Mouse (Mus musculus): ENCODE measurements around the gene Crtc2.

Gene Crtc2

GRCm38 (mm10) chr3:90253653-90254418 lies at the start of gene Crtc2:
TSS of gene Crtc2 (plus strand) at chr3:90254163.
- CTCF ChIA-PET, result no interaction called here
- POLR2A ChIA-PET, result interaction anchor here in 3 of 4 experiments (0.6 to 1.2 kb wide), 13 partner anchors 9 to 266 kb away, joined by 3 to 8 read pairs (median 3); partner anchors contain the start of genes Jtb (in 2 of the 3), Creb3l4 (in 1 of the 3) and Gatad2b (in 1 of the 3)

GRCm38 (mm10) chr3:90204582-90204981 lies 49.4 kb upstream of the Crtc2 start:
- CTCF ChIA-PET, result interaction anchor here (0.6 to 3.1 kb wide), 9 partner anchors 9 to 157 kb away, joined by 3 to 11 read pairs (median 4); partner anchors contain the start of genes Rab13 (in 1 of the 4) and Rps27 (in 1 of the 4)

DNA sequence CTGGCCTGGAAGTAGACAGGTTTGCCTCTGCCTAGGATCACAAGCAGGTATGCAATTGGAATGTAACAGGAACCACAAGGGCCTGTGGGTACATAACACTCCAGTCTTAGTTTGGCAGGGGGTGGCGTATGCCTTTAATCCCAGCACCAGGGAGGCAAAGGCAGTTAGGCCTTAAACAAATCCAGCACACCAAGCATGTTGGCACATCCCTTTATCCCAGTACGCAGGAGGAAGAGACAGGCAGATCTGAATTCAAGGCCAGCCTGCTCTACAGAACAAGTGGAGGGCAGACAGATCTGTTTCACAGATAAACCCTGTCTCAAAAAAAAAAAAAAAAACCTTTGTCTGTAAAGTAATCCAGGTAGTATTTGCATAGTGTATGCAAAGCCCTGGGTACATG lies 45.3 kb upstream of the Crtc2 start:
- ChIA-PET POLR2A (interaction anchor here in 3 of 4 experiments (0.6 to 13.1 kb wide), 13 partner anchors 8 to 121 kb away, joined by 3 to 150 read pairs (median 7); partner anchors contain the start of gene Jtb (in 1 of the 3)), CTCF (no interaction called here)

More at GRCm38 (mm10) chr3:90204582-90204981, 49.4 kb upstream of the Crtc2 start:
- POLR2A ChIA-PET, result interaction anchor here in 3 of 4 experiments (0.9 to 8.6 kb wide), 7 partner anchors 7 to 236 kb away, joined by 3 to 86 read pairs (median 4); partner anchors contain the start of genes Rab13 (in 2 of the 3) and Rps27 (in 2 of the 3)

- CTCF ChIA-PET, result interaction anchor here in 1 of 4 experiments (0.6 kb wide), 1 partner anchor 103 kb away, joined by 3 read pairs; no protein-coding TSS in a partner anchor
- POLR2A ChIA-PET, result interaction anchor here (0.7 to 13.1 kb wide), 31 partner anchors 10 to 444 kb away, joined by 3 to 150 read pairs (median 5); partner anchors contain the start of genes Jtb (in 3 of the 4), Creb3l4 (in 2 of the 4), Dennd4b (in 2 of the 4) and Gatad2b (in 1 of the 4)
These were observed 43.9 kb upstream of the Crtc2 start for GRCm38 (mm10) chr3:90209908-90210566.

GRCm38 (mm10) chr3:90211475-90212398 lies 42.2 kb upstream of the Crtc2 start:
- ChIA-PET CTCF (interaction anchor here in 1 of 4 experiments (1.6 kb wide), 1 partner anchor 9 kb away, joined by 4 read pairs; no protein-coding TSS in a partner anchor), POLR2A (interaction anchor here (0.5 to 13.1 kb wide), 66 partner anchors 9 to 637 kb away, joined by 3 to 150 read pairs (median 4); partner anchors contain the start of genes Jtb (in 3 of the 4), Dennd4b (in 2 of the 4), Slc39a1 (in 2 of the 4) and Creb3l4 (in 1 of the 4))

GRCm38 (mm10) chr3:90212723-90213122 lies 41.2 kb upstream of the Crtc2 start:
- CTCF ChIA-PET, result interaction anchor here in 1 of 4 experiments (1.1 kb wide), 1 partner anchor 35 kb away, joined by 3 read pairs; the partner anchor contains the start of gene Slc39a1
- POLR2A ChIA-PET, result interaction anchor here in 3 of 4 experiments (0.6 to 13.1 kb wide), 73 partner anchors 8 to 638 kb away, joined by 3 to 150 read pairs (median 5); partner anchors contain the start of genes Gatad2b (in 3 of the 3), Jtb (in 3 of the 3), Slc39a1 (in 3 of the 3) and Creb3l4 (in 2 of the 3)

GRCm38 (mm10) chr3:90213377-90213866 lies 40.5 kb upstream of the Crtc2 start, which contains the start of the genes Rps27 and Rab13:
TSS of gene Rps27 (minus strand) at chr3:90213651.
TSS of gene Rab13 (plus strand) at chr3:90213695.
- ChIA-PET CTCF (interaction anchor here in 2 of 4 experiments (0.7 to 1.1 kb wide), 2 partner anchors 9 to 35 kb away, joined by 3 to 4 read pairs; partner anchors contain the start of gene Slc39a1 (in 1 of the 2)), POLR2A (interaction anchor here (0.6 to 13.1 kb wide), 116 partner anchors 8 to 431 kb away, joined by 3 to 150 read pairs (median 4); partner anchors contain the start of genes Dennd4b (in 3 of the 4), Gatad2b (in 3 of the 4), Hax1 (in 3 of the 4) and Jtb (in 3 of the 4))

GRCm38 (mm10) chr3:90213956-90214684 lies 39.8 kb upstream of the Crtc2 start:
- POLR2A ChIA-PET, result interaction anchor here (0.6 to 13.1 kb wide), 112 partner anchors 7 to 430 kb away, joined by 3 to 150 read pairs (median 4); partner anchors contain the start of genes Dennd4b (in 3 of the 4), Gatad2b (in 3 of the 4), Hax1 (in 3 of the 4) and Jtb (in 3 of the 4)
- CTCF ChIA-PET, result interaction anchor here in 3 of 4 experiments (0.5 to 2.2 kb wide), 5 partner anchors 9 to 310 kb away, joined by 3 to 8 read pairs (median 4); partner anchors contain the start of gene Slc39a1 (in 1 of the 3)

DNA sequence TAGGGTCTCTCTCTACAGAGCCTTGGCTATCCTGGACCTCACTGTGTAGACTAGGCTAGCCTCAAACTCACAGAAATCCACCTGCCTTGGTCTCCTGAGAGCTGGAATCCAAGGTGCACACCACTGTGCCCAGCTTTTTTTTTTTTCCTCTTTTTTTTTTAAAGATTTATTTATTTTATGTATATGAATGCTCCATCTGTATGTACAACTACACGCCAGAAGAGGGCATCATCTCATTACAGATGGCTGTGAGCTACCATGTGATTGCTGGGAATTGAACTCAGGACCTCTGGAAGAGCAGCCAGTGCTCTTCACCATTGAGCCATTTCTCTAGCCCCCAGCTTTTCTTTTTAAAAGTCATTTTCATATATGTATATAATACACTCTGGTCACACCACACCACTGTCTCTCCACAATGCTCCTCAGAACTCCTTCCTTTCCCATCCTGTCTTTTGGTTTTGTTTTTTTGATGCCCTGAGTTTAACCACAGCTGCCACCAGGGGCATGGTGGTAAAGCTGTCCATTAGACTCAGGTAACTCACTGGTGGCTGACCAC lies 38.1 kb upstream of the Crtc2 start:
- POLR2A ChIA-PET, result interaction anchor here (0.6 to 13.1 kb wide), 38 partner anchors 8 to 834 kb away, joined by 3 to 150 read pairs (median 4); partner anchors contain the start of genes Jtb (in 2 of the 4), Slc39a1 (in 2 of the 4), Creb3l4 (in 1 of the 4) and Dennd4b (in 1 of the 4)

DNA sequence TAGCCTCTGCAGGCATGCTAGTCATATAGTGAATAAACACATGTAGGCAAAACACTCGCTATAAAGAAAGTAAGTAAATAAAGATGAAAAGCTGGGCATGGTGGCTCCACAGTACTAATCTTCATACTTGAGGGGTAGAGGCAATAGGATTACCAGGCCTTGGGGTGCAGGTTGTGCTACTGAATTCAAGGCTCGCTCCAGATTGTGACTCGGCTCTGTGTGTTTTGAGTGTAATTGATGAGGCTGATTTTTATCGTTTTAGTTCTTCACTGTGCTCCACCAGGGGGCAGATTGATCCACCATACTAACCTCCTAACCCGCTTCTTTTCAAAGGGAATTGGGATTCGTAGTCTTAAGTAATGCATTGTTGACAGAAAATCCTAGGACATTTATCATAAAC lies 33.9 kb upstream of the Crtc2 start:
- POLR2A ChIA-PET, result interaction anchor here (0.6 to 3.7 kb wide), 12 partner anchors 8 to 271 kb away, joined by 3 to 39 read pairs (median 4); partner anchors contain the start of genes Jtb (in 3 of the 4), Rab13 (in 1 of the 4), Rps27 (in 1 of the 4) and Slc27a3 (in 1 of the 4)
- CTCF ChIA-PET, result interaction anchor here in 2 of 4 experiments (0.7 to 1.7 kb wide), 9 partner anchors 9 to 247 kb away, joined by 3 to 6 read pairs (median 4); partner anchors contain the start of genes Jtb (in 1 of the 2) and Slc39a1 (in 1 of the 2)

More for the DNA sequence above, 38.1 kb upstream of the Crtc2 start:
- CTCF ChIA-PET, result interaction anchor here (0.6 to 2.3 kb wide), 43 partner anchors 8 to 1112 kb away, joined by 3 to 21 read pairs (median 4); partner anchors contain the start of genes Slc39a1 (in 2 of the 4), Jtb (in 1 of the 4), Slc27a3 (in 1 of the 4) and Snapin (in 1 of the 4)

DNA sequence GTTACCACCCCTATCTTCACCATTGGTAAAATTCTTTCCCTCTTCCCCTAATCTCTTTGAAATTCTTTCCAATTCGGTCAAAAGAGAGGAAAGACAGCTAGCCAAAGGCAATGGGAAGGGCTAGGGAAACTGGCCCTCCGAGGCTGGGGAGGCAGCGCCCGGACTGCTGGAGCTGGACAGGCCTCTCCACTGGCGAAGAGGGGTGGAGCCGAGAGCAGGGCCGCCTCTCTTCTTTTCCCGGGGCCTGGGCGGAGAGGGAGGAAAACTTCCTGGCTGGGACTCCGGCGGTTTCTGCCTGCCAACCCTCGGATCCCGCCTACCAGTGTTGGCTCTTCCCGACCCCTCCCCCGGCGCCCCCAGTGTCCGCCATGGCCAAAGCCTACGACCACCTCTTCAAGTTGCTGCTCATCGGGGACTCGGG lies 33.4 kb upstream of the Crtc2 start:
- CTCF ChIA-PET, result interaction anchor here in 2 of 4 experiments (0.6 to 1.7 kb wide), 9 partner anchors 9 to 246 kb away, joined by 3 to 6 read pairs (median 4); partner anchors contain the start of genes Jtb (in 1 of the 2) and Slc39a1 (in 1 of the 2)
- POLR2A ChIA-PET, result interaction anchor here (0.6 to 3.7 kb wide), 12 partner anchors 9 to 270 kb away, joined by 3 to 39 read pairs (median 4); partner anchors contain the start of genes Jtb (in 3 of the 4), Dennd4b (in 1 of the 4), Rab13 (in 1 of the 4) and Rps27 (in 1 of the 4)

DNA sequence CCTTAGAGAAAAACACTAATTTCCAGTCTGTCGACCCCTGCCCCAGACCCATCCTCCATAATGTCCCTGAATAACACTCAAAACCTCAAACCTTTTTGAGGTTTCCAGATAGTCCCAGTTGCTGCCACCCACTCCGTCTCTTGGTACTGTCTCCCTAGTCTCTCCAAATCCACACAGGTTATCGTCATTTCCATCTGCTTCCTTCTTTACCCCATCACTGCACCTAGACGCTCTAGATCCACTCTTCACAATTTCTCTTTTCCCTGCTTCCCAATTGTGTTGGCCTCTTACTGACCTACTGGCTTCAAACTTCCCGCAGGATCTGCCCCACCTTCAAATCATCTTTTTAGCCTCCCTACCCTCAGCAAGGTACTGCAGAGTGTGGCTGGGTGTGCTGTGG lies 32.8 kb upstream of the Crtc2 start:
- ChIA-PET POLR2A (interaction anchor here in 3 of 4 experiments (0.6 to 3.7 kb wide), 16 partner anchors 8 to 254 kb away, joined by 3 to 39 read pairs (median 4); partner anchors contain the start of genes Rab13 (in 2 of the 3), Rps27 (in 2 of the 3), Dennd4b (in 1 of the 3) and Gatad2b (in 1 of the 3)), CTCF (interaction anchor here in 3 of 4 experiments (0.6 to 1.7 kb wide), 7 partner anchors 10 to 153 kb away, joined by 3 to 6 read pairs (median 4); partner anchors contain the start of gene Jtb (in 1 of the 3))

DNA sequence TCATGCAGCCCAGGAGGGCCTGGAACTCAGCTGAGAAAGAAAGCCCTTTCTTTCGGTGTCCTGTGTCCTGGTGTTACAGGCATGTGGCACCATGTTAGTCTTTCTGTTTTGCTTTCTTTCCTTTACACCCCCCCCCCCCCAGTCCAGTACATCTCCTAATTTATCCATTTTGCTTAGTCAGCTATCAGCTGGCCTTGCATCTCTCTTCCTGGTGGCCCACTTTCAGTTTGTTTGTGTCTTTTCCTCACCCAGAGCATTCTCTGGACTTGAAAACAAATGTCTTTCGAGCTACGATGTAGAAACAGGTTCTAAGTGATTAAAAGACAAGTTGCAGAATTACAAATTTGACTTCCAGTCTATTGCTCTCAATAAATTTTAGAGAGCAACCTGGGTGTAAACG lies 31.5 kb upstream of the Crtc2 start:
- POLR2A ChIA-PET, result interaction anchor here (0.6 to 3.7 kb wide), 20 partner anchors 9 to 1208 kb away, joined by 3 to 39 read pairs (median 4); partner anchors contain the start of genes Jtb (in 3 of the 4), Rab13 (in 3 of the 4), Rps27 (in 3 of the 4) and Gatad2b (in 1 of the 4)

DNA sequence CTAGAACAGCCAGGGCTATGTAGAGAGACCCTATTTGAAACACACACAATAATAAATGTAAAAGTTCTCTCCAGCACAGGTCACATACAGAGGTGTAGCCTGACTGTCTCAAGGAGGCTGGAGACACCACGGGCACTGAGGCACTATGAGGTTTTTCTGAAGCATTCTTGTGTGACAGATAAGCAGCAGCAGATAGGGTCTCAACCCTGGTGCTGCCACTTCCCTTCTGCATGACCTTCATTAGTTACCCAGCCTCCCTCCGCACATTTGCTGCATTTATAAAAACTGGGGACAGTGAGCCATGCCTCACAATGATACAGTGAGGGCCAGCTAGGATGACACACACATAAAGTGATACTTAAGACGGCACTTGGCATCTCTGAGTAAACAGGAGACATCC lies 31.0 kb upstream of the Crtc2 start:
- CTCF ChIA-PET, result interaction anchor here in 1 of 4 experiments (0.6 kb wide), 1 partner anchor 153 kb away, joined by 4 read pairs; no protein-coding TSS in a partner anchor

More for the DNA sequence above, 31.5 kb upstream of the Crtc2 start:
- CTCF ChIA-PET, result interaction anchor here in 1 of 4 experiments (0.6 kb wide), 1 partner anchor 154 kb away, joined by 4 read pairs; no protein-coding TSS in a partner anchor

More for the DNA sequence above, 31.0 kb upstream of the Crtc2 start:
- POLR2A ChIA-PET, result interaction anchor here (0.7 to 3.7 kb wide), 11 partner anchors 8 to 1209 kb away, joined by 3 to 39 read pairs (median 5); partner anchors contain the start of genes Rab13 (in 3 of the 4), Rps27 (in 3 of the 4), Jtb (in 2 of the 4) and Slc39a1 (in 1 of the 4)

Measured in embryonic stem cell, embryonic (primary cell).